10 mouse cellular contexts compared by ENCODE assay signal in genomic region chr11:68692693-68693446, GRCm38 (mm10). TPM values are rescaled to one million over a fixed set of nuclear protein-coding genes. Genes with fewer than 3 reads are reported as not detected.
DNase-seq lines count a peak whose midpoint lies in the region; ATAC-seq and TF ChIP-seq lines count a peak whose summit lies in the region.
"Had no signal": no experiment of that assay in that cellular context is flagged by ENCODE, and none has a peak within 500 bp of the region (broad histone marks: within the 10 kb centered on the region; RNA-seq: fewer than 3 reads in every experiment).

No protein-coding gene starts in this region.

- WGBS in forebrain, embryonic 15.5 days, result under 1% methylated on average over 43 of the region's 43 CpGs
- WGBS in hindbrain, embryonic 13.5 days, result under 1% methylated on average over 43 of the region's 43 CpGs
- WGBS in midbrain, embryonic 14.5 days, result under 1% methylated on average over 43 of the region's 43 CpGs

- H3K36me3 ChIP-seq in forebrain, embryonic 15.5 days, result no peaks in the 10 kb centered on the region
- H3K36me3 ChIP-seq in hindbrain, embryonic 13.5 days, result no peaks in the 10 kb centered on the region
- H3K36me3 ChIP-seq in midbrain, embryonic 14.5 days (ENCODE audit: control insufficient read depth, insufficient read depth, low read length), result no peaks in the 10 kb centered on the region
- no peaks in the 10 kb centered on the region for H3K36me3 ChIP-seq in testis, adult 2 months (ENCODE audit: control insufficient read depth, insufficient read depth, low read length)

- H3K4me1 ChIP-seq in brown adipose tissue, adult 24 weeks (ENCODE audit: control insufficient read depth, insufficient read depth, insufficient read length, low read length), result no peaks in the 10 kb centered on the region
- peaks cover 21% of the 10 kb centered on the region for H3K4me1 ChIP-seq in forebrain, embryonic 15.5 days
- H3K4me1 ChIP-seq in hindbrain, embryonic 13.5 days (replicated peaks), result peaks cover 14% of the 10 kb centered on the region
- peaks cover 7% of the 10 kb centered on the region for H3K4me1 ChIP-seq in midbrain, embryonic 14.5 days (ENCODE audit: control insufficient read depth, insufficient read depth, low read length)
- peaks cover 13% of the 10 kb centered on the region for H3K4me1 ChIP-seq in testis, adult 2 months (ENCODE audit: control insufficient read depth, insufficient read depth, low read length)

- peak; percentile 27 for DNase-seq in layer of hippocampus, adult 11-12 months (ENCODE audit: low spot score)
- no peak for DNase-seq in layer of hippocampus, adult 9-10 months (ENCODE audit: low spot score)
- peak; percentile 38 to 39 for DNase-seq in left cerebral cortex, postnatal 14 days (ENCODE audit: low spot score in 2 of 2)
- peak; percentile 68 for DNase-seq in midbrain, embryonic 14.5 days

- intact Hi-C loops in left cerebral cortex, postnatal 14 days (cut with DNase I), result loop anchor here (5.0 kb wide), 5 partner anchors 59 to 126 kb away; partner anchors contain the start of gene Ccdc42

- TF ChIP-seq POLR2A in testis, adult 2 months (IDR thresholded peaks at IDR 0.05; ENCODE audit: control insufficient read depth, low read depth, low read length), result peak; percentile 29; the same call in 1 of the 2 replicates

- peak overlapping the region; percentile 43 for H3K4me2 ChIP-seq in forebrain, embryonic 15.5 days (replicated peaks)
- peak overlapping the region; percentile 69 for H3K4me2 ChIP-seq in hindbrain, embryonic 13.5 days
- H3K4me2 ChIP-seq in midbrain, embryonic 14.5 days (ENCODE audit: low read length), result peak overlapping the region; percentile 75

- peak overlapping the region; percentile 75 for H3K4me3 ChIP-seq in brown adipose tissue, adult 24 weeks (ENCODE audit: insufficient read depth, low read depth, low read length)
- peak overlapping the region; percentile 91 for H3K4me3 ChIP-seq in forebrain, embryonic 15.5 days
- H3K4me3 ChIP-seq in hindbrain, embryonic 13.5 days, result peak overlapping the region; percentile 94
- peak overlapping the region; percentile 93 for H3K4me3 ChIP-seq in midbrain, embryonic 14.5 days (replicated peaks; ENCODE audit: low read depth, low read length)
- peak overlapping the region; percentile 90 for H3K4me3 ChIP-seq in testis, adult 2 months (ENCODE audit: control insufficient read depth, low read depth, low read length)

- H3K9ac ChIP-seq in forebrain, embryonic 15.5 days (replicated peaks), result peak overlapping the region; percentile 97
- H3K9ac ChIP-seq in hindbrain, embryonic 13.5 days, result peak overlapping the region; percentile 98
- peak overlapping the region; percentile 94 for H3K9ac ChIP-seq in midbrain, embryonic 14.5 days (replicated peaks; ENCODE audit: low read length)

- no peaks in the 10 kb centered on the region for H3K27me3 ChIP-seq in forebrain, embryonic 15.5 days
- no peaks in the 10 kb centered on the region for H3K27me3 ChIP-seq in hindbrain, embryonic 13.5 days
- H3K27me3 ChIP-seq in midbrain, embryonic 14.5 days (ENCODE audit: control insufficient read depth, insufficient read depth, low read length), result no peaks in the 10 kb centered on the region
- no peaks in the 10 kb centered on the region for H3K27me3 ChIP-seq in testis, adult 2 months (ENCODE audit: control insufficient read depth, insufficient read depth, low read length)
- H3K27me3 ChIP-seq: Patski had no signal

- ATAC-seq in forebrain, embryonic 15.5 days (replicated peaks), result no peak
- ATAC-seq in hindbrain, embryonic 13.5 days (ENCODE audit: low FRiP score), result no peak
- no peak for ATAC-seq in midbrain, embryonic 14.5 days (ENCODE audit: low FRiP score, low TSS enrichment)

- 0 out of 2 replicates have a peak overlapping the region, but pooled peaks have one; percentile 17 for H3K27ac ChIP-seq in brown adipose tissue, adult 24 weeks (replicated peaks; ENCODE audit: low read depth, low read length)
- H3K27ac ChIP-seq in forebrain, embryonic 15.5 days (replicated peaks), result peak overlapping the region; percentile 97
- H3K27ac ChIP-seq in hindbrain, embryonic 13.5 days, result peak overlapping the region; percentile 96
- H3K27ac ChIP-seq in midbrain, embryonic 14.5 days (replicated peaks; ENCODE audit: low read depth, low read length), result peak overlapping the region; percentile 99
- H3K27ac ChIP-seq in testis, adult 2 months (ENCODE audit: control insufficient read depth, insufficient read depth, low read depth, low read length), result peak overlapping the region; percentile 91

- TF ChIP-seq CTCF in testis, adult 2 months (IDR thresholded peaks at IDR 0.05; ENCODE audit: control insufficient read depth, insufficient read depth, insufficient replicate concordance, low read depth, low read length), result no peak

- no peaks in the 10 kb centered on the region for H3K9me3 ChIP-seq in forebrain, embryonic 15.5 days
- H3K9me3 ChIP-seq in hindbrain, embryonic 13.5 days, result no peaks in the 10 kb centered on the region
- no peaks in the 10 kb centered on the region for H3K9me3 ChIP-seq in midbrain, embryonic 14.5 days (ENCODE audit: control insufficient read depth, low read length)

RNA-seq across cellular contexts. Expression of gene Myh10, which starts 1.5 kb away (rescaled TPM):
- 15.5 and 17.2 TPM in 2 replicates for polyA plus RNA-seq in brown adipose tissue, adult 24 weeks (2012; ENCODE audit: insufficient read depth, insufficient read length, missing spikeins)
- polyA plus RNA-seq in forebrain, embryonic 15.5 days (2015; fragmentation: Nextera tagmentation; extraction: Ambion mirVana), result 115 and 118 TPM in 2 replicates
- 93.4 and 98.3 TPM in 2 replicates for polyA plus RNA-seq in hindbrain, embryonic 13.5 days (2015; fragmentation: Nextera tagmentation; extraction: Ambion mirVana)
- 100 to 1,000 TPM; 199 TPM for total RNA-seq in left cerebral cortex, postnatal 14 days (2021)
- 96.4 and 107 TPM in 2 replicates for polyA plus RNA-seq in midbrain, embryonic 14.5 days (2014; fragmentation: Nextera tagmentation; extraction: Ambion mirVana)
- polyA plus RNA-seq in testis, adult 2 months (2012; rRNA removed), result 35.7 and 44.2 TPM in 2 replicates
- total RNA-seq: neutrophil, adult 5-6 weeks had no signal

Comparison
In these comparisons a context has a peak if more than half of its experiments do, and no peak if none do; other contexts are left out.
1. H3K27ac ChIP-seq: peak in every context shown above with its lines; median percentile 99 in midbrain, embryonic 14.5 days; 97 in forebrain, embryonic 15.5 days; 96 in hindbrain, embryonic 13.5 days; 91 in testis, adult 2 months; 17 in brown adipose tissue, adult 24 weeks.